Mouse (Mus musculus) G1E (cell line): ENCODE measurements around the gene Gm20431.

Experiments
- CTCF ChIP-seq: IDR thresholded peaks from 2 replicates; pipeline ENCODE4 v1.5.1; 2012; ENCODE audit warnings: low read depth, low read length, inconsistent platforms, mixed read lengths
- GATA1 ChIP-seq: IDR thresholded peaks from 2 replicates; pipeline ENCODE4 v1.6.1; 2012; ENCODE audit warnings: borderline replicate concordance, low read length, inconsistent platforms, mixed read lengths
- GATA2 ChIP-seq: IDR thresholded peaks from 2 replicates; pipeline ENCODE4 v1.6.1; 2012; ENCODE audit warnings: low read depth, low read length, inconsistent platforms, borderline replicate concordance
- POLR2AphosphoS5 ChIP-seq: IDR thresholded peaks from 2 replicates; pipeline ENCODE4 v1.6.1; 2012; ENCODE audit warnings: low read depth, low read length, inconsistent platforms; ENCODE audit not compliant: insufficient replicate concordance
- TAL1 ChIP-seq: conservative IDR thresholded peaks from 2 replicates; pipeline ENCODE4 v1.6.1; 2012; ENCODE audit warnings: low read depth, low read length, inconsistent platforms, mixed read lengths

- TF ChIP-seq POLR2AphosphoS5 (no peak), CTCF (no peak), GATA1 (no peak), TAL1 (no peak), GATA2 (no peak)
Measured at GRCm38 (mm10) chr2:167577186-167577785, 84.0 kb downstream of the Gm20431 start.
